Mouse (Mus musculus) midbrain, embryonic 12.5 days (tissue): ENCODE measurements at regions not wholly inside any gene's neighbourhood (a gene's known extent, or its start where the extent isn't known, plus 50 kb on each side); places are given as distances from the start of the nearest gene placed in this dataset.

ENCODE experiments used
- ATAC-seq: fragments of 200-750 bp; cut with Nextera tagmentation; 2 replicates; pipeline ENCODE4 v1.8.0; 2017; ENCODE audit warnings: low read depth, moderate TSS enrichment, moderate library complexity; ENCODE audit not compliant: low FRiP score
- H3K27ac ChIP-seq: fragments of 300-500 bp; sonication (generic); replicated peaks from 2 replicates; pipeline ENCODE4 v1.5.1; 2016; ENCODE audit warnings: mild to moderate bottlenecking
- H3K27me3 ChIP-seq: fragments of 300-500 bp; sonication (generic); 2 replicates; pipeline ENCODE4 v1.6.1; 2016; ENCODE audit warnings: mild to moderate bottlenecking
- H3K36me3 ChIP-seq: fragments of 300-500 bp; sonication (generic); 2 replicates; pipeline ENCODE4 v1.6.1; 2016
- H3K4me1 ChIP-seq: fragments of 300-500 bp; sonication (generic); 2 replicates; pipeline ENCODE4 v1.6.1; 2016
- H3K4me2 ChIP-seq: fragments of 300-500 bp; sonication (generic); replicated peaks from 2 replicates; pipeline ENCODE4 v1.6.1; 2016; ENCODE audit warnings: mild to moderate bottlenecking, moderate library complexity
- H3K4me3 ChIP-seq: fragments of 300-500 bp; sonication (generic); 2 replicates; pipeline ENCODE4 v1.5.1; 2016; ENCODE audit warnings: mild to moderate bottlenecking
- H3K9ac ChIP-seq: fragments of 300-500 bp; sonication (generic); replicated peaks from 2 replicates; pipeline ENCODE4 v1.6.1; 2016; ENCODE audit warnings: mild to moderate bottlenecking, moderate library complexity
- H3K9me3 ChIP-seq: fragments of 300-500 bp; sonication (generic); 2 replicates; pipeline ENCODE4 v1.6.1; 2016; ENCODE audit warnings: mild to moderate bottlenecking
- WGBS: fragments of 180-500 bp; shearing (Covaris S2); methylation state at CpG from one replicate; pipeline ENCODE4 v1.1.7; 2016; 5-methylcytosine and 5-hydroxymethylcytosine counted together

DNA sequence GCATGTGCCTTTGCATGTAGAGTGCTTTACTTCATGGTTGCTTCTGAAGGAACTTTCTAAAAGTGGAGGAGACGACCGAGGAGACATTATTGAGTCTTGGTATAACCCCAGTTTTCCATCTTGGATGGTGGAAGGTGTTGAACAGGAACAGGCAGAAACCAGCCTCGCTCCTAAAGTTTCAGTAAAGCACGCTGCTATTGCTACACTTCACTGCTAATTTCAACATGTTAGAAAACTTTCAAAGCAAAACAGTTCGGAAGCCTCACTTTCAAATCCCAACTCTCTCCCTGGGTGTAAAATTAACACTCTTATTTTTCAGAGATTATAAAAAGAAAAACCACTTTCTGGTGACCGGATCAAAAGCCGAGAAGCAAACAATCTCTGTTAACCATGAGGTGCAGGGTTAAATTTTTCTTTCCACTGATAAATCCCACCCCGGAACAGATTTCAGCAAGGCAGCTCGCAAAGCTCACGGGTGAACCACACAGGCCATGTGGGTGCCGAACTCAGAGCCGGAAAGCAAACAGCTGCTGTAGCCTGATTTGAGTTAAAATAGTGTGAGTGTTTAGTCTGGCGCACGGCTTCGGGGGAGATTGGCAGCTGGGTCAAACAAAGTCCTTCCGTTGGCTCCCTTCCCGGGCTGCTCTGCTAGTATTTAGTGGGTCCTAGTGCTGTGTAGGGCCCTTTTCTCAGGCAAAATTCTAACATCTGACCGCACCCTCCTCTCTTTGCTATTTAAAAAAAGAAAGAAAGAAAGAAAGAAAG lies 102.2 kb downstream of the Gm11146 start:
- peak overlapping the region; percentile 89 for H3K27ac ChIP-seq
- peak; percentile 87 for ATAC-seq
- H3K4me1 ChIP-seq: peaks cover 15% of the 10 kb centered on the region
- H3K4me2 ChIP-seq: peak overlapping the region; percentile 36
- H3K9me3 ChIP-seq: no peaks in the 10 kb centered on the region
- no peak overlapping the region; the same call in 1 of the 2 replicates for H3K9ac ChIP-seq
- H3K36me3 ChIP-seq: no peaks in the 10 kb centered on the region
- no peak overlapping the region for H3K4me3 ChIP-seq
- no peaks in the 10 kb centered on the region for H3K27me3 ChIP-seq
- WGBS: 44% methylated on average over 18 of the region's 18 CpGs

- 97% methylated on average over 7 of the region's 7 CpGs for WGBS
- H3K9me3 ChIP-seq: no peaks in the 10 kb centered on the region
- H3K9ac ChIP-seq: no peak overlapping the region
- no peak for ATAC-seq
- peaks cover 8% of the 10 kb centered on the region for H3K4me1 ChIP-seq
- H3K4me2 ChIP-seq: no peak overlapping the region
- no peaks in the 10 kb centered on the region for H3K36me3 ChIP-seq
- no peak overlapping the region for H3K27ac ChIP-seq
- no peaks in the 10 kb centered on the region for H3K27me3 ChIP-seq
- no peak overlapping the region for H3K4me3 ChIP-seq
Observed at GRCm38 (mm10) chr16:77495310-77495709, 106.6 kb downstream of the Gm11146 start.

- Histone ChIP-seq H3K4me2 (no peak overlapping the region), H3K4me3 (no peak overlapping the region), H3K9ac (no peak overlapping the region), H3K4me1 (no peaks in the 10 kb centered on the region), H3K9me3 (no peaks in the 10 kb centered on the region), H3K27ac (no peak overlapping the region), H3K27me3 (no peaks in the 10 kb centered on the region), H3K36me3 (no peaks in the 10 kb centered on the region)
- no peak for ATAC-seq
- WGBS: 81% methylated on average over 7 of the region's 7 CpGs
Observed at GRCm38 (mm10) chr16:77494042-77494441, 107.9 kb downstream of the Gm11146 start.

- Histone ChIP-seq H3K4me2 (no peak overlapping the region), H3K27me3 (no peaks in the 10 kb centered on the region), H3K9ac (no peak overlapping the region), H3K9me3 (no peaks in the 10 kb centered on the region), H3K36me3 (0 out of 2 replicates have a peak, but pooled peaks cover 6% of the 10 kb centered on the region), H3K4me1 (no peaks in the 10 kb centered on the region), H3K27ac (no peak overlapping the region), H3K4me3 (no peak overlapping the region)
- ATAC-seq: no peak
- 90% methylated on average over 1 of the region's 1 CpGs for WGBS
Observed at GRCm38 (mm10) chr16:77488155-77488554, 113.7 kb downstream of the Gm11146 start.

- Histone ChIP-seq H3K9me3 (no peaks in the 10 kb centered on the region), H3K4me1 (peaks cover 6% of the 10 kb centered on the region; the same call in 1 of the 2 replicates), H3K27ac (no peak overlapping the region), H3K27me3 (no peaks in the 10 kb centered on the region), H3K9ac (no peak overlapping the region), H3K4me2 (no peak overlapping the region), H3K4me3 (no peak overlapping the region), H3K36me3 (no peaks in the 10 kb centered on the region)
- no peak for ATAC-seq
- WGBS: 56% methylated on average over 7 of the region's 7 CpGs
Observed at GRCm38 (mm10) chr16:77479812-77480211, 122.1 kb downstream of the Gm11146 start.

DNA sequence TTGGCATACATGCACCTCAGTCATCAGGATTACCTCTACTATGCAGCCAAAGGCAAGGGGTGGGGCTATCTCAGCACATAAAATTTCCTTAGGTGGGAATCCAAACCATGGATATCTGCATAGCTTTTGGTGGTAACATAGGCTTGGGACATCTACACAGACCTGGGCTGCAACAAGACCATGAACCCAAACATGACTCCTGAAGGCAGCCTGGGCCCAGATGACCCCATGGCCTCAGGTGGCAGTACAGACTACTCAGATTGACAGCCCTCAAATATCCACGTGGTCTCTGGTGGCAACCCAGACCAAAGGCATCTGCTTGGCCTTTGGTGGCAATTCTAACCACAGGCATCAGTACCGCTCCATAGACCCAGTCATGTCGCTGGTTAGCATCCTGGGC lies 130.0 kb downstream of the Gm11146 start:
- no peak overlapping the region for H3K4me2 ChIP-seq
- H3K4me3 ChIP-seq: no peak overlapping the region
- WGBS: 92% methylated on average over 3 of the region's 3 CpGs
- no peak for ATAC-seq
- peaks cover 6% of the 10 kb centered on the region; the same call in 1 of the 2 replicates for H3K36me3 ChIP-seq
- no peaks in the 10 kb centered on the region for H3K9me3 ChIP-seq
- no peak overlapping the region for H3K9ac ChIP-seq
- no peaks in the 10 kb centered on the region for H3K27me3 ChIP-seq
- H3K4me1 ChIP-seq: no peaks in the 10 kb centered on the region
- no peak overlapping the region for H3K27ac ChIP-seq

GRCm38 (mm10) chr16:77469903-77470302 lies 132.0 kb downstream of the Gm11146 start:
- no peak overlapping the region for H3K4me2 ChIP-seq
- no peak overlapping the region for H3K9ac ChIP-seq
- no peaks in the 10 kb centered on the region for H3K27me3 ChIP-seq
- no peak overlapping the region for H3K27ac ChIP-seq
- no peak overlapping the region for H3K4me3 ChIP-seq
- 94% methylated on average over 4 of the region's 4 CpGs for WGBS
- H3K36me3 ChIP-seq: peaks cover 6% of the 10 kb centered on the region; the same call in 1 of the 2 replicates
- no peak for ATAC-seq
- H3K4me1 ChIP-seq: 0 out of 2 replicates have a peak, but pooled peaks cover under 1% of the 10 kb centered on the region
- no peaks in the 10 kb centered on the region for H3K9me3 ChIP-seq

DNA sequence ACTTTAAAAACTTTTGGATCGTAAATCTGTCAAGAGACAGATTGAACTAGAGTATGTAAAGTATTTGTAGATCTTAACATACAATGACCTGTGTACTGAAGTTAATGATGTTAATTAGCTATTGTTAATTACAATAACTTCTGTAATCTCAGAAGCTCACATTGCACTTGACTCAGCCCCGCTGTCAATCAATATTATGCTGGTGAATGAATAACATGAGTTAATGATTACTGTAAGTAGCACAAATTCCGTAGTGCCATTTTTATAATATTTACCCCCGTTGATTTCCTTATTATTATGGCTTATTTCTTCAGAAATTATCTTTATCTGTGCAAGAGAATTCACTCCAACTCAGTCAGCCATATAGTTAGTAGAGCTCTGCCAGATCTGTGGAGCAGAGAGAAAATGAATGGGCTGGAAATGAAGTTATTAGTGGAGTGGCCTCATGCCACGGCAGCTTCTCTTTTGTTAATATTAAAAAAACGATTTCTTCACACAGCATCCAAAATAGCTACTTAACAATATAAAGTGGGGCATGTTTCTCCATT lies 132.5 kb downstream of the Gm11146 start:
- H3K4me1 ChIP-seq: peaks cover 5% of the 10 kb centered on the region; the same call in 1 of the 2 replicates
- no peaks in the 10 kb centered on the region for H3K9me3 ChIP-seq
- no peak overlapping the region for H3K27ac ChIP-seq
- peaks cover 6% of the 10 kb centered on the region; the same call in 1 of the 2 replicates for H3K36me3 ChIP-seq
- no peak overlapping the region for H3K9ac ChIP-seq
- H3K27me3 ChIP-seq: no peaks in the 10 kb centered on the region
- no peak overlapping the region for H3K4me3 ChIP-seq
- 90% methylated on average over 6 of the region's 6 CpGs for WGBS
- ATAC-seq: no peak
- no peak overlapping the region for H3K4me2 ChIP-seq

- ATAC-seq: no peak
- 95% methylated on average over 12 of the region's 12 CpGs for WGBS
- Histone ChIP-seq H3K27me3 (no peaks in the 10 kb centered on the region), H3K4me3 (no peak overlapping the region), H3K9me3 (no peaks in the 10 kb centered on the region), H3K9ac (no peak overlapping the region), H3K27ac (no peak overlapping the region), H3K36me3 (peaks cover 6% of the 10 kb centered on the region; the same call in 1 of the 2 replicates), H3K4me1 (peaks cover 5% of the 10 kb centered on the region; the same call in 1 of the 2 replicates), H3K4me2 (no peak overlapping the region)
Observed at GRCm38 (mm10) chr16:77467216-77467615, 134.7 kb downstream of the Gm11146 start.

DNA sequence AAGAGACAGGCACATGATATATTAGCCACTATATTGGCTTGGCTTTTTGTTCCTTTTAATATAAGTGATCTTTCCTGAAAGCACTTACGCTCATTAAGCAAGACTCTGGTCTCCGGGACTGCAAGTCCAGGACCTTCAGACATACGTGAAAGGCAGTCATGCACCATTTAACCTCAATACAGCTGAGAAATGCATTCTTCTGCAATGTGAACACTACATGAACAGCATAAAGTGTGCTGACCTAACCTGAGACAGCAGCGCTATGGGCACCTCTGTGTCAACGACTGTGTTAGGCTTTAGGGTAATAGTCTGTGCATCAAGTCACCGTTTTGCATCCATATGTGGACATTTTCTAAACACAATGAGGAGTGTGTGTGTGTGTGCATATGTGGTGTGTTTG lies 137.3 kb downstream of the Gm11146 start:
- no peak overlapping the region for H3K9ac ChIP-seq
- no peak for ATAC-seq
- peaks cover 9% of the 10 kb centered on the region; the same call in 1 of the 2 replicates for H3K4me1 ChIP-seq
- H3K27me3 ChIP-seq: no peaks in the 10 kb centered on the region
- WGBS: 59% methylated on average over 6 of the region's 6 CpGs
- H3K4me2 ChIP-seq: no peak overlapping the region
- H3K36me3 ChIP-seq: peaks cover 6% of the 10 kb centered on the region; the same call in 1 of the 2 replicates
- H3K27ac ChIP-seq: no peak overlapping the region; the same call in 1 of the 2 replicates
- H3K9me3 ChIP-seq: no peaks in the 10 kb centered on the region
- H3K4me3 ChIP-seq: no peak overlapping the region

- H3K4me3 ChIP-seq: no peak overlapping the region
- 74% methylated on average over 3 of the region's 3 CpGs for WGBS
- no peaks in the 10 kb centered on the region for H3K36me3 ChIP-seq
- ATAC-seq: no peak
- no peak overlapping the region for H3K4me2 ChIP-seq
- no peaks in the 10 kb centered on the region for H3K9me3 ChIP-seq
- H3K9ac ChIP-seq: no peak overlapping the region
- H3K4me1 ChIP-seq: peaks cover 9% of the 10 kb centered on the region; the same call in 1 of the 2 replicates
- H3K27ac ChIP-seq: no peak overlapping the region
- H3K27me3 ChIP-seq: no peaks in the 10 kb centered on the region
Observed at GRCm38 (mm10) chr16:77461922-77462321, 140.0 kb downstream of the Gm11146 start.

- no peaks in the 10 kb centered on the region for H3K36me3 ChIP-seq
- peaks cover 9% of the 10 kb centered on the region; the same call in 1 of the 2 replicates for H3K4me1 ChIP-seq
- H3K27me3 ChIP-seq: no peaks in the 10 kb centered on the region
- ATAC-seq: peak; percentile 58; the same call in 1 of the 2 replicates
- whole genome bisulfite sequencing: 33% methylated on average over 1 of the region's 1 CpGs
- no peak overlapping the region for H3K4me2 ChIP-seq
- no peak overlapping the region for H3K9ac ChIP-seq
- no peak overlapping the region for H3K27ac ChIP-seq
- no peak overlapping the region for H3K4me3 ChIP-seq
- no peaks in the 10 kb centered on the region for H3K9me3 ChIP-seq
Observed at GRCm38 (mm10) chr16:77461459-77461858, 140.4 kb downstream of the Gm11146 start.
